22 mouse cellular contexts compared by ENCODE assay signal in the genomic region with DNA sequence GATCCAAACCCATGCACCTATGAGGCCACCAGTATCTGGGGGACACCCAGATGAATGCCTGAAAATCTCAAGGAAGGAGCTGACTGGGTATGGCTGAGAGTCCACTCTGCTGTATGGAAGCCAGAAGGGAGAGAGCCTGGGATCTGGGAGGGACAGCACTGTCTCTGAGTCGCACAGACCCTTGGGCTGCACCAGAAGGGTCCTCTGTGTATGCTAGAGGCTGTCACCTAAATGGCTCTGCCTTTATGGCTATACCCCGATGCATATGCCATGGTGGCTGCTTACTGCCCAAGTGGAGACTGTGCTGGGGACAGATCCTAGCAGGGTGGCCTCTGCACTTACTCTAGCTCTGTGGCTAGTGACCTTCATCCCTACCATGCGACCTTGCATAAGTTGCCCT. TPM values are rescaled to one million over a fixed set of nuclear protein-coding genes. Genes with fewer than 3 reads are reported as not detected.
DNase-seq lines count a peak whose midpoint lies in the region; ATAC-seq lines count a peak whose summit lies in the region.
"Had no signal": no experiment of that assay in that cellular context is flagged by ENCODE, and none has a peak within 500 bp of the region (broad histone marks: within the 10 kb centered on the region; RNA-seq: fewer than 3 reads in every experiment).

No protein-coding gene starts in this region.

- H3K9me3 ChIP-seq in hindbrain, embryonic 12.5 days (replicated peaks), result 0 out of 2 replicates have a peak, but pooled peaks cover 3% of the 10 kb centered on the region
- 0 out of 2 replicates have a peak, but pooled peaks cover 3% of the 10 kb centered on the region for H3K9me3 ChIP-seq in hindbrain, embryonic 10.5 days
- no peaks in the 10 kb centered on the region for H3K9me3 ChIP-seq in midbrain, embryonic 13.5 days
- no peaks in the 10 kb centered on the region for H3K9me3 ChIP-seq in midbrain, embryonic 10.5 days (replicated peaks)
- H3K9me3 ChIP-seq in hindbrain, embryonic 14.5 days (ENCODE audit: control insufficient read depth, low read length), result no peaks in the 10 kb centered on the region
- H3K9me3 ChIP-seq: liver, embryonic 13.5 days had no signal

- 74% methylated on average over 3 of the region's 3 CpGs for WGBS in hindbrain, embryonic 12.5 days
- 80% methylated on average over 3 of the region's 3 CpGs for WGBS in hindbrain, embryonic 10.5 days
- 77% methylated on average over 3 of the region's 3 CpGs for WGBS in midbrain, embryonic 13.5 days
- WGBS in midbrain, embryonic 10.5 days, result 86% methylated on average over 3 of the region's 3 CpGs
- 60% methylated on average over 3 of the region's 3 CpGs for WGBS in hindbrain, embryonic 14.5 days

- H3K27ac ChIP-seq in hindbrain, embryonic 12.5 days, result peak overlapping the region; percentile 31; the same call in 1 of the 2 replicates
- H3K27ac ChIP-seq in hindbrain, embryonic 10.5 days, result no peak overlapping the region
- peak overlapping the region; percentile 44; the same call in 1 of the 2 replicates for H3K27ac ChIP-seq in midbrain, embryonic 13.5 days
- no peak overlapping the region for H3K27ac ChIP-seq in midbrain, embryonic 10.5 days (replicated peaks)
- H3K27ac ChIP-seq in hindbrain, embryonic 14.5 days, result no peak overlapping the region
- H3K27ac ChIP-seq: heart, embryonic 10.5 days; limb, embryonic 10.5 days; liver, embryonic 13.5 days had no signal

- peaks cover 22% of the 10 kb centered on the region for H3K36me3 ChIP-seq in hindbrain, embryonic 12.5 days
- peaks cover 30% of the 10 kb centered on the region for H3K36me3 ChIP-seq in hindbrain, embryonic 10.5 days
- H3K36me3 ChIP-seq in midbrain, embryonic 13.5 days, result peaks cover 28% of the 10 kb centered on the region
- peaks cover 40% of the 10 kb centered on the region for H3K36me3 ChIP-seq in midbrain, embryonic 10.5 days
- H3K36me3 ChIP-seq in hindbrain, embryonic 14.5 days (replicated peaks; ENCODE audit: control insufficient read depth, insufficient read depth), result peaks cover 15% of the 10 kb centered on the region
- H3K36me3 ChIP-seq: heart, embryonic 10.5 days; limb, embryonic 10.5 days; liver, embryonic 13.5 days had no signal

- H3K27me3 ChIP-seq in hindbrain, embryonic 12.5 days, result no peaks in the 10 kb centered on the region
- 0 out of 2 replicates have a peak, but pooled peaks cover 3% of the 10 kb centered on the region for H3K27me3 ChIP-seq in hindbrain, embryonic 10.5 days (ENCODE audit: insufficient read depth, poor library complexity, severe bottlenecking)
- no peaks in the 10 kb centered on the region for H3K27me3 ChIP-seq in midbrain, embryonic 13.5 days
- H3K27me3 ChIP-seq in midbrain, embryonic 10.5 days (ENCODE audit: low read depth, poor library complexity, severe bottlenecking), result no peaks in the 10 kb centered on the region
- H3K27me3 ChIP-seq in hindbrain, embryonic 14.5 days (ENCODE audit: control insufficient read depth, insufficient read depth, low read length), result no peaks in the 10 kb centered on the region

- H3K4me1 ChIP-seq in hindbrain, embryonic 12.5 days, result peaks cover 15% of the 10 kb centered on the region
- 0 out of 2 replicates have a peak, but pooled peaks cover 10% of the 10 kb centered on the region for H3K4me1 ChIP-seq in hindbrain, embryonic 10.5 days (replicated peaks)
- H3K4me1 ChIP-seq in midbrain, embryonic 13.5 days (replicated peaks), result peaks cover 19% of the 10 kb centered on the region
- H3K4me1 ChIP-seq in midbrain, embryonic 10.5 days, result peaks cover 8% of the 10 kb centered on the region; the same call in 1 of the 2 replicates
- peaks cover 6% of the 10 kb centered on the region; the same call in 1 of the 2 replicates for H3K4me1 ChIP-seq in hindbrain, embryonic 14.5 days (replicated peaks; ENCODE audit: control insufficient read depth, insufficient read depth, low read length)
- H3K4me1 ChIP-seq: heart, embryonic 10.5 days; limb, embryonic 10.5 days; liver, embryonic 13.5 days had no signal

- peak; percentile 30; the same call in 1 of the 2 replicates for ATAC-seq in hindbrain, embryonic 12.5 days (ENCODE audit: low FRiP score)
- peak; percentile 50 for ATAC-seq in midbrain, embryonic 13.5 days
- 0 out of 2 replicates have a peak, but pooled peaks have one; percentile 16 for ATAC-seq in hindbrain, embryonic 14.5 days (ENCODE audit: low FRiP score)

- no peak overlapping the region for H3K4me2 ChIP-seq in hindbrain, embryonic 12.5 days (replicated peaks)
- H3K4me2 ChIP-seq in midbrain, embryonic 13.5 days (replicated peaks), result no peak overlapping the region
- H3K4me2 ChIP-seq in hindbrain, embryonic 14.5 days (replicated peaks), result no peak overlapping the region
- H3K4me2 ChIP-seq: liver, embryonic 13.5 days had no signal

- DNase-seq in hindbrain, embryonic 10.5 days (ENCODE audit: low spot score), result no peak
- DNase-seq in midbrain, embryonic 10.5 days (ENCODE audit: low spot score), result no peak
- no peak for DNase-seq in hindbrain, embryonic 14.5 days (ENCODE audit: low spot score)
- DNase-seq in retina, embryonic 14.5 days (ENCODE audit: low spot score), result peak; percentile 48
- DNase-seq in layer of hippocampus, postnatal 10 days (ENCODE audit: low spot score in 2 of 2), result no peak
- no peak for DNase-seq in MN1 (ENCODE audit: low spot score)
- DNase-seq: adrenal gland, postnatal 14 days; B cell, adult 2 months; cerebellum, postnatal 25 days; gastrocnemius, postnatal 10 days; kidney, postnatal 25 days; layer of hippocampus, postnatal 36 days; liver, embryonic 13.5 days; lung, postnatal 4 days; right cerebral cortex, adult 18-20 months; thymus, adult 18-20 months had no signal

- no peak overlapping the region for H3K9ac ChIP-seq in hindbrain, embryonic 12.5 days
- no peak overlapping the region for H3K9ac ChIP-seq in midbrain, embryonic 13.5 days (replicated peaks)
- H3K9ac ChIP-seq in hindbrain, embryonic 14.5 days, result no peak overlapping the region
- H3K9ac ChIP-seq: liver, embryonic 13.5 days had no signal

- no peak overlapping the region for H3K4me3 ChIP-seq in hindbrain, embryonic 12.5 days
- no peak overlapping the region for H3K4me3 ChIP-seq in hindbrain, embryonic 10.5 days
- H3K4me3 ChIP-seq in midbrain, embryonic 13.5 days (replicated peaks), result no peak overlapping the region
- H3K4me3 ChIP-seq in midbrain, embryonic 10.5 days, result no peak overlapping the region
- H3K4me3 ChIP-seq in hindbrain, embryonic 14.5 days (replicated peaks; ENCODE audit: low read length), result no peak overlapping the region
- H3K4me3 ChIP-seq: heart, embryonic 10.5 days; limb, embryonic 10.5 days; liver, embryonic 13.5 days; myocyte had no signal

RNA-seq across cellular contexts. Expression of gene Cacng4, which starts 8.6 kb away (rescaled TPM):
- 35.8 and 37.4 TPM in 2 replicates for polyA plus RNA-seq in hindbrain, embryonic 12.5 days (2016; fragmentation: Nextera tagmentation; extraction: Ambion mirVana)
- polyA plus RNA-seq in hindbrain, embryonic 10.5 days (2016; fragmentation: Nextera tagmentation; extraction: Ambion mirVana), result 8.9 and 15.7 TPM in 2 replicates
- polyA plus RNA-seq in midbrain, embryonic 13.5 days (2015; fragmentation: Nextera tagmentation; extraction: Ambion mirVana), result 40.5 and 41.6 TPM in 2 replicates
- 8.9 and 14.3 TPM in 2 replicates for polyA plus RNA-seq in midbrain, embryonic 10.5 days (2016; fragmentation: Nextera tagmentation; extraction: Ambion mirVana)
- polyA plus RNA-seq in hindbrain, embryonic 14.5 days (2014; fragmentation: Nextera tagmentation; extraction: Ambion mirVana), result 58.2 and 63.1 TPM in 2 replicates
- total RNA-seq in layer of hippocampus, postnatal 10 days (2021), result 10 to 100 TPM; 73.0 to 74.9 TPM
- total RNA-seq: hematopoietic stem cell, adult 5-6 weeks had no signal

Comparison
In these comparisons a context has a peak if more than half of its experiments do, and no peak if none do; other contexts are left out.
1. H3K27ac ChIP-seq: peak in hindbrain, embryonic 12.5 days (single experiment) and midbrain, embryonic 13.5 days (single experiment); none in hindbrain, embryonic 10.5 days (single experiment), midbrain, embryonic 10.5 days (single experiment) and hindbrain, embryonic 14.5 days (single experiment).
2. Peak in every context shown above with its lines, with median percentiles within 50 percentile points of each other: ATAC-seq.